Mouse (Mus musculus) heart, adult 2 months (tissue): Measurements from ENCODE around the gene Timm17a.

Experiments used
- CTCF ChIP-seq: fragments of 200-600 bp; IDR thresholded peaks from 2 replicates; pipeline ENCODE4 v1.8.1; 2022; ENCODE audit warnings: antibody characterized with exemption, mild to moderate bottlenecking, moderate library complexity
- POLR2A ChIP-seq: fragments of 200-500 bp; IDR thresholded peaks from 2 replicates; pipeline ENCODE4 v1.6.1; 2011; ENCODE audit warnings: mild to moderate bottlenecking, low read depth, low read length, control low read depth; ENCODE audit not compliant: insufficient read depth

GRCm38 (mm10) chr1:135359071-135359470, 45.5 kb upstream of the Timm17a start:
- no peak for TF ChIP-seq POLR2A
- no peak for TF ChIP-seq CTCF
